Mouse (Mus musculus) gastrocnemius, postnatal 10 days (tissue): Measurements from ENCODE around the gene Tbcb. TPM values are rescaled to one million over a fixed set of nuclear protein-coding genes. Genes with fewer than 3 reads are reported as not detected.
"Not testable (repeated sequence)": the region's sequence is repeated elsewhere in the genome, so short reads cannot be mapped to it uniquely, and the experiment has no call there.

Experiments used
- DNase-seq: peaks from one replicate; pipeline ENCODE4 v3.0.0; 2021; ENCODE audit warnings: mixed read lengths
- long read RNA-seq, 2 experiments: library from polyadenylated mRNA; stranded (forward); transcript quantifications; one replicate each; pipeline ENCODE4 v2.0.0; 2021
- total RNA-seq, 2 experiments: library from RNA; stranded (reverse); gene quantifications; 2 replicates each; pipeline ENCODE4 v1.2.3; 2021

Tbcb gene
- 10 to 100 TPM; 42.8 to 47.0 TPM for total RNA-seq
- long read RNA-seq, experiment 1, transcript Tbcb-201 (6 exons, 1,416 nt), result major isoform, 20 of 21 reads
- long read RNA-seq, experiment 1, partial matches to known transcripts, result 0 of 21 reads
- long read RNA-seq, experiment 1, other reads (novel, unspliced or antisense), result 1 of 21 reads
- long read RNA-seq, experiment 2, transcript Tbcb-201 (6 exons, 1,416 nt), result major isoform, 25 of 28 reads
- long read RNA-seq, experiment 2, partial matches to known transcripts, result 0 of 28 reads
- long read RNA-seq, experiment 2, other reads (novel, unspliced or antisense), result 3 of 28 reads

DNA sequence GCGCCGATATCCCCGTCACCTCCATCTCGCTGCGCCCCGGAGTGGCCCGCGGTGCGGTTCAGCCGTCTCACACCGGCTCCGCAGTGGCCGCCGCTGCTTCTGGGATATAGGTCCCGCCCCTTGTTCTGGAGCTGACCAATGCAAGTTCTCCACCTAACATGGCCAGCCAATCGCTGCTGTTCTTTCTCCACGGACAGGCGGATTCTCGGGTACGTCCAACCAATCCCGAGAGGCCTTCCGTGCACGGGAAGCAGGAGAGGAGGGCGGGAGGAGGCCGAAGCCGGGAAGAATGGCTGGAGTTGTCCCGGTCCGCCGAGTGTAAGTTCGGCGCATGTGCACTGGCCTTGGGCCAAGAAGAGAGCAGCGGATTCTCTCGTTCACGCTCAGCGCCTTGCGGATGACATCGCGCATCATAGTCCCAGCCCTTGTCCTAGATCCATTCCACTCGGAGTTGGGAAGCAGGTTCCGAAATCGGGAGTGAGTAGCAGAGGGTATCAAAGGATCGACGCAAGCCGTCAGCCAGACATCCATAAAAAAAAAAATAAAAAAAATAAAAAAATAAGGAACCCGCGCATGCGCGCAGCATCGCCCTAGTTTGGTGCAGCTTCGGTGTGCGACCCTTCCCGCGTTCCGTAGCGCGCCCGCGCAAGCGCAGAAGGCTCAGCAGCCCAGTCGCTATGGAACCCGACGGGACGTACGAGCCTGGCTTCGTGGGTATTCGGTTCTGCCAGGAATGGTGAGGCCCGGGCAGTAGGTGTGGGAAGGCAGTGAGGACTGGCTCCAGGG is at the start of gene Tbcb, which contains the start of gene Polr2i:
Gene Tbcb, minus strand, starts transcription at position 604 of the 786 bp plus-strand sequence.
Gene Polr2i, plus strand, starts transcription at position 280 of the 786 bp plus-strand sequence.
- DNase-seq, result peak; percentile 98

DNA sequence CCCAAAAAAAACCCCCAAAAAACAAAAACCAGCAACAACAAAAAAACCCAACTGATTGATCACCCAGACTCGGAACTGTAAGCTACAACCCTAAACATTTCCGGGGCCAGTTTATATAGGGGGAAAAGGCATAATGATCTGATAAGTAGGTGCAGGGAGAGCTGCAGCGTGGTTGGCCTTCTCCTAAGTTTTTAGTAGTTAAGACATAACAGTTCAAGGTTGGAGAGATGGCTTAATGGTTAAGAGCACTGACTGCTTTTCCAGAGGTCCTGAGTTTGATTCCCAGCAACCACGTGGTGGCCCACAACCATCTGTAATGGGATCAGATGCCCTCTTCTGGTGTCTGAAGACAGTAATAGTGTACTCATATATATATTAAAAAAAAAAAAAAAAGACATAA is 49.5 kb upstream of the Tbcb start:
- no peak for DNase-seq

DNA sequence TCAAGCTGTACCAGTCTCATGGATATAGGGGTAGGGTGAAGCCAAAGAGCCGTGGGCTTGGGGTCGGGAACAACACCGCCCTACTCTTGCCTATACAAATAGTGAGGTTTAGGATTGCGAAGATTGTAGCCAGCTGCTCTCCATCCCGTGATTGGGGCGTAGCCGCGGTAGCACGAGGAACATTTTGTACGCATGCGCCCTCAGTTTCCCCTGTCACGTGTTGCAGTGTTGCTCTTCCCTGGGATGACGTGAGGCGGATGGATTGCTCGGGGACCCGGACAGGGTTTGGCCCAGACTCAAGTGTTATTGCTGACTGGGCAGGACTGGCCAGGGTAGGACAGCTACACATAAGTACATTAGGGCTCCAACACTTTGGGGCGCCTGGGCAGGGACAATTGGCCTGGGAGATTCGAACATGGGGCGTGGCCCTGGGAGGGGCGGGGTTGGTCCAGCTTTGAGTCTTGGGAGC is 48.6 kb upstream of the Tbcb start:
- peak; percentile 81 for DNase-seq

DNA sequence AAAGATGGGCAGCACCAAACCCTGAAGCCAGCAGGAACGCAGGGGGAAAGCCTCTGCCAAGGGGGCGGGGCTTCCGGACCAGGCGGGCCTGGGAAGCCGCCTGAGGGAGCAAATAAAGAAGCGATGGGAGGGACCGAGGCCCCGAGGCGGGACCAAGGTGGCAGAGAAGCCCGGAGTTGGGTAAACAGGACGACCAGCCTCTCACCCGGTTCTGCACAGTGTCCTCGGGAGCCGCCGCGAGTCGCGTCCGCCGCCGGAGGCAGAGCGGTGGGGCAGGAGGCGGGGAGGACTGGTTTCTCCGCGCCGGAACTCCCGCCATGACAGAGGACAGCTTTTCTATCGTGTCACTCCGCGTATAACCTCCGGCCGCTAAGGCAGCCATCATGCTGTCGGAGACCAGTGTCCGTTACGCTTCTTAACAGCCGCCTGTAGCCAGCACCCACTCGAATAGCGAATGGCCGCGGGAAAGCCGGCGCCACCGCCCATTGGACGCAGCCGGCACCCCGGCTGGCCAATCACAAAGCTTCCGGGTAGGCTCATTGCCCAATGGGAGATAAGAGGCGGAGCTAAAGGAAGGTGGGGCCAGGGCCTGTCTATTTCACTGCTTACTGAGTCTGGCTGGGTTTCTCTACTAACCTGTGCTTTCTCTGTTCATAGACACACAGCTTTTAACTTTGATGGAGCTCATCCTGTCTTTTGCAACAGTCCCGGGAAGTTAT is 48.0 kb upstream of the Tbcb start, which contains the start of the genes Thap8 and Wdr62:
Gene Thap8, plus strand, starts transcription at position 144 of the 719 bp plus-strand sequence.
Gene Wdr62, minus strand, starts transcription at position 469 of the 719 bp plus-strand sequence.
- peak; percentile 91 for DNase-seq

DNA sequence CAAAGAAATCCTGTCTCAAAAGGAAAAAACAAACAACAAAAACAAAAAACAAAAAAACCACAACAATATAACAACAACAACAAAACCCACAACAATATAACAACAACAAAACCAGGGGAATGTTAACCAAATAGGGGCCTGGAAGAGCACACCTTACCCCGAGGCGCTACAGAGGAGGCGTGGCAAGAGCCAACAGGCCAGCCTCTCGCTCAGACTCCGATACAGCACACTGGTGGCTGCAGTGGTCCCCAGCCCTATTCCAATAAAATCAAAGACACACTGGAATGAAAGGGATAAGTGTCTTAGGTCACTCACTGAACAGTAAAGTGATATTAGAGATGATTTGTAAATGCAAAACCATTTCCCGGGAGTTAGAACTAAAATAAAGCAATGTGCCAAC is 47.5 kb upstream of the Tbcb start:
- no peak for DNase-seq

DNA sequence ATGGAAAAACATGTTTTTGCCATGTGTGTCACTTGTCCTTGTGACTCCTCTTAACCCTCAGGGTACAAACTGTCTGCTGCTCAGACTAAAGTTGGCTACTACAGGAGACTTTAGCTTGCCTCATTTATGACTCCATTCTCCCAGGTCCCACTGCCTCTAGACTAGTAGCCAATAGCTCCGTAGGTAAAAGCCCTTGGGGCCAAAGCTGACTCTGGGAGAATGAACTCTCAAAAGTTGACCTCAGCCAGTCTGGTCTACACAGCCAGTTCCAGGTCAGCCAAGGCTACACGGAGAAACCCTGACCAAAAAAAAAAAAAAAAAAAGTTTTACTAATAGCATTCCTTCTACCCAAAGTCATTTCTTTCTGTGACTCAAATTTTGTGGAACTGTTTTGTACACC is 46.8 kb upstream of the Tbcb start:
- no peak for DNase-seq

DNA sequence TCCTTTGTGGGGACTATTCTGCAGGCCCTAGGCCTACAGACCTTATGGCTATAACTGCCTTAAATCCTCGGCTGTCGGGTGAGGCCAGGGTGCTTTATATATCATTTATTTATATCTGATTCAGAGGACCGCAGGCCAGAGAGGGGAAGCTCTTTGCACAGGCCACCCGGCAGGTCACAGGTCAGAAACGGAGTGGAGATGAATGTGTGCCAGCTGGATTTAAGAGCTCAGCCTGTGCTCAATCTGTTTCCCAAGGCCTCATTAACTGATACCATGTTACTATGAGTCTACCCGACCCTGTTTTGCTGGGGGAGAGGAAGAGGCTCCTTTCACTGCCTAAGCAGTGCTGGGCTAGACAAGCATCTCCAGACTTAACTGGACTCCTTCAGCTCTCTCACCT is 42.3 kb upstream of the Tbcb start:
- no peak for DNase-seq

DNA sequence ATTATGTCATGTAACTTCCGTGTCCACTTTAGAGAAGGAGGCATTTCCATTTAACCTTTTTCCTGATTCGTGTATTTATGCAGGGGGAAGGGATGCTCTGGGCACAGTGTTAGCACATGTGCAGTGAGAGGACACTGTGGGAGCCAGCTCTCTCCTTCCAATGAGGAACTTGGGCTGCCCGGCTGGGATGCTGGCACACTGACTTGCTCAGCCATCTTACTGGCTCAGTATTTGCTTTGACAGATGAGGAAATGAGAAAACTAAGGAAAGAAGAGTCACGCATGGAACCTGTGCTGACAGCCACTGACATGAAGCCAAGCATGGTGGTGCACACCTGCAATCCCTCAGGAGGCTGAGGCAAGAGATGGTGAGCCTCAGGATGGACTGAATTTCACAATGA is 37.6 kb upstream of the Tbcb start:
- DNase-seq, result no peak

DNA sequence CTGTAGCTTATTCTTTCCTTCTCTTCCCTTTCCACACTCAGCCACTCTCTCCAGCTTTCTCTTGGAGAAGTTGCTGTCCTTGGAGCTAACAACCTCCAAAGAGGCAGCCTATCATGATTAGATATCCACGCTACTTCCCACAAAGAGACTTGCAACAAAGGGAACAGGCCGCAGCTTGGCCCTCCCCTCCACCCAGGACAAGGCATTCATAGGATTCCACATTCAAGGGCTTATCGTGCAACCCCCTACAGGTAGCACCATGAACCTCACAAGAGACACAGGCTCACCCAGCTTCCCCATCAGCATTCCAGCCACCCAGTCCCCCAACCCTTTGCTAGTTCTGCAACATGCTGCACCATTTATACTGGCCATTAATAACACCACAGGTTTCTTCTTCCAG is 34.7 kb upstream of the Tbcb start:
- DNase-seq, result no peak

DNA sequence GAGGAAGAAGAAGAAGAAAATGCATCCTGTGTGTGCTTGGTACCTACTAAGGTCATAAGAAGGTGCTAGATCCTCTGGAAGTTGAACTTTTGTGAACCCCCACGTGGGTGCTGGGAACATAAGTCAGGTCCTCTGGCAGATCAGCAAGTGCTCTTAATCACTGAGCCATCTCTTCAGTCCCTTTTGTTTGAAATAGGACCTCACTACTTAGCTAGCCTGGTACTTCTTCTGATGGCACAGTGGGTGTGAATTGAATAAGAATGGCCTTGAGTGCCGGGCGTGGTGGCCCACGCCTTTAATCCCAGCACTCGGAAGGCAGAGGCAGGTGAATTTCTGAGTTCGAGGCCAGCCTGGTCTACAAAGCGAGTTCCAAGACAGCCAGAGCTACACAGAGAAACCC is 33.9 kb upstream of the Tbcb start:
- DNase-seq, result no peak

DNA sequence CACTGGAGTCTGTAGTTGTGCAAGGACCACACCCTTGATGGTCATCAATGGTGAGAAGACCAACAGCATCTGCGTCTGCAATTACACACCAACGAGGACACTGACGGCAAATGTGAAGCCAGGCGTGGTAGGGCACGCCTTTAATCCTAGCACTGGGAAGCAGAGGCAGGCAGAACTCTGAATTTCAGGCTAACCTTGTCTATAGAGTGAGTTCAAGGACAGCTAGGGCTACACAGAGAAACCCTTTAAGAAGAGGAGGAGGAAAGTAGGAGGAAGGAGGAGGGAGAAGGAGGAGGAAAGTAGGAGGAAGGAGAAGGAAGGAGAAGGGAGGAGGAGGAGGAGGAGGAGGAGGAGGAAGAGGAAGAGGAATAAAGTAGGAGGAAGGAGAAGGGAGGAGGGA is 33.5 kb upstream of the Tbcb start:
- DNase-seq, result no peak

DNA sequence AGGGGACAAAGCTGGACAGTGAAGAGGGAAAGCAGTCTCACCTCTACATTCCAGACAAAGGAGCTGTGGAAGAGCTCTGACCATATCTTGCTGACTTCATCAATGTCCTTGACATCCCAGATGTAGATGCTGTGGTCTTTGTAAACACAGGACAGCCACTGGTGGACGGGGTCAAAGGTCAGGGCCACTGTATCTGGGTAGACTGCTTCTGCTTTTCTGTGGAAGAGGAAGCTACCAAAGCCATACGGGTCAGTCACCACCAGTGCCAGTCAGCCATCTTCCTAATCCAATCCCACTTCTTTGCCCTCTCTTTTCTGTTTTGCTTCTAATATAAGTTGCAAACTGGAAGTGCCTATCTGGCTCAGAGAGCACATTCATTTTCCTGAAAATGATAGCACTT is 33.0 kb upstream of the Tbcb start:
- DNase-seq, result no peak

DNA sequence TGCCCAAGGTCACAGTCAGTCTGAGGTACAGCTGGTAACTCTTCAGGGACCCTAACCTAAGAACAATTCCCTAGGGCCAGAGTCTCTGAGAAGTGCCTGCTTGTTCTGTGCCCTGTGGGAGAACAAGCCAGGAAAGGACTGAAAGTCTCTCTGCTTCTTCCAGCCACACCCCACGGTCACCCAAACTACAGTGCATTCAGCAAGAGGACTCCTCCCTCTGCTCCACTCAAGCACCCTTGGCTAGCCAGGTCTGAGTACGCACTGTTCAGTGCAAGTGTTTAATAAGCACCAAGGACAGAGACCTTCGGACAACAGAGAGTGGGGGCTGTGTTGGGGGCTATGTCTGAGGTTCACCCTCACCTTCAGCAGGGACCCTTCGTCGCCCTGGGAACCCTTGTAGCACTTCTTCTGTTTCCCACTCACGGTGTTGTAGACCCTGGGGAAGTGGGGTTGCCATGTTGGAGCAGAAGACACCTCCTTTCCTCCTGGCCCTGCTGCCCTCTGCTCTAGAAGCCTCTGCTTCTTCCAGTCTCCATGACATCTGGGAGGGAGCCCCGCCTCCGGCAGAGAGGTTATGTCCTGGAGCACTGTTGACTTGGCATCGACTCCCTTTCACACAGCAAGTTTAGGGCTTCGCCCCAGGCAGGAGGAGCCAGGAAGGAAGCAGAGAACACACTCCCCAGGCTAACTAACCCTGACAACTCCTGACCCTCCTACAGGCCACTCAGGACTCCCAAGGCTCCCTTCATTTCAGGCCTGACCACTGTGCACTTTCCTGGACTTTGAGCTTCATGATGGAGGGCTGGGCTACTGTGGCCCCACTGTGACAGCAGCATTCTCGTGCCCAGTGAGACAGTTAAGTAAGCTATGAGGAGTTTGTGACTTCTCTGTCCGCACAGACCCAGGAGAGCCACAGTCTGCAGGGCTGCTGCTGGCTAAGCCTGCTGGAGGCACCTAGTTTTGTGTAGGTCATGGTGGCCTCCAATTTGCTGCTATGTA is 20.2 kb upstream of the Tbcb start:
- no peak for DNase-seq

DNA sequence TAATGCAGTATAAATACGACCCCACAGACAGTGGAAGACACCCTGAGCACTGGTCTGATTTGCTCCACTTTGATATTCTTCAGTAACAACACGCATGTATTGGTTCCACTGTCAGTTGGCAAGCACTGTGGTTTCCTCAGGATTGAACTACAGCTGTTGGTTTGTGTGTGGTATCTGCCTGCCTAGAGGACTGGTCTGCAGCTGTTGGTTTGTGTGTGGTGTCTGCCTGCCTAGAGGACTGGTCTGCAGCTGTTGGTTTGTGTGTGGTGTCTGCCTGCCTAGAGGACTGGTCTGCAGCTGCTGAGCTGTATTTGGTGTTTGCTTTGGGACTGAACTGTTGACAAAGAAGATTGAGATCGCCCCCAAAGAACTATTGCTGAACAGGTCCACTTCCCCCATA is 5.3 kb upstream of the Tbcb start:
- not testable (repeated sequence) for DNase-seq

DNA sequence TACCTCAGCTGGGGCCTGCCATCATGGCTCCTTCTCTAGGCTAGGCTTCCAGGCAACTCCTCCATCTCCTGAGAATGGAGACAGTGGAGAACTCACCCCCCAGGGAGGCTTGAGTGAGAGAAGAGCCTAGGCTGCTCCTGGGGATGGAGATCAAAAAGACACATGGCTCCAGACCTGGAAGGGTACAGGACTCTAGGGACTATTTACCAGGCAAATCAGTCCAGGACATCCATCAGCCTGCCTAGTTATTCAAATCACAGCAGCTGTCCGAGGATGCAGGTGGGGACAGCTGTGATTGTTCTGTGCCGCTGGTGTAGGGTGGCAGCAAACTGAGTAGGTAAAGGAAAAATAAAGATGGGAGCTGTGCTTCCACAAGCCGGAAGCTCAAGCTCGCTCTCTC is 3.6 kb upstream of the Tbcb start, which contains the start of gene Ovol3:
Gene Ovol3, minus strand, starts transcription at position 101 of the 400 bp plus-strand sequence.
- no peak for DNase-seq

DNA sequence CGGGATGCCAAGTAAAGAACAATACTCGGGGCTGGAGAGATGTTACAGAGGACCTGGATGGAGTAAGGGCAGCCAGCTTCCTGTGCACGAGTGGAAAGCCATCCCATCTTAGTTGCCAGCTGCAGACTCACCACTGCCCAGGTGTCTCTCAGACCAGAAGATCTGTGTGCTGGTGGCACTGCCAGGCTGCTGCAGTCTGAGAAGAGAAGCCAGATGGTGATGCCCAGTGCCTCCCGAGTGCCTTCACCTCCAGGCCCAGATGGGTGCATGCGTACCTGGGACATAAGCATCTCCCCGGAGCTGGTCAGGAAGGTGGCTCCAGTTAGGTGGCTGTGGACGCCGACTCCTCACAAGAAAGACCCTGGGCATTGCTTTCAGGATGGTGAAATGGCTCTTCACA is 3.0 kb upstream of the Tbcb start:
- DNase-seq, result no peak

DNA sequence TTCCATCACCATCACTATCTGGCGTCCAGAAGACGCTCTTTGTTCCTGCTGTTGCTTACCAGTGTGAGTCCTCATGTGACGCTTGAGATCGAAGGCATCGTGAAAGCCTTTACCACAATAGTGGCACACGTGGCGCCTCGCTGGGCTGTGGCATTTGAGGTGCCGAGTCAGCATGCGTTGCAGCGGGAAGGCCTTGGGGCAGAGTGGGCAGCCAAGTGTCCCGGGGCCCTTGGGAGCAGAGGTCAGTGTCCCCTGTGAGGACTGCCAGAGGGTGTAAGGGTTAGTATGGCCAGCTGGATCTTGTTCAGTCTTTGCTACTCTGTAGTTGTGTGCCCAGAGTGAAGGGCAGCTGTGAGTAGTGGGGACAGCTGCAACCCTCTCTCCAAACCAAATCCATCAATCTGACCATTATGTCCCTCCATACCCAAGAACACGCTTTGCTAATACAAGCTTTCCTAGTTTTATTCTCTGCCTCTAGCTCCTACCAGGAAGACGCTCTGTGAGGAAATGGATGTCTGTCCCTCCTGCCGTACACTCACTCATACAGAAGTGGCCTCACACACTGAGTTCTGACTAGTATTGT is 2.3 kb upstream of the Tbcb start:
- DNase-seq, result no peak

DNA sequence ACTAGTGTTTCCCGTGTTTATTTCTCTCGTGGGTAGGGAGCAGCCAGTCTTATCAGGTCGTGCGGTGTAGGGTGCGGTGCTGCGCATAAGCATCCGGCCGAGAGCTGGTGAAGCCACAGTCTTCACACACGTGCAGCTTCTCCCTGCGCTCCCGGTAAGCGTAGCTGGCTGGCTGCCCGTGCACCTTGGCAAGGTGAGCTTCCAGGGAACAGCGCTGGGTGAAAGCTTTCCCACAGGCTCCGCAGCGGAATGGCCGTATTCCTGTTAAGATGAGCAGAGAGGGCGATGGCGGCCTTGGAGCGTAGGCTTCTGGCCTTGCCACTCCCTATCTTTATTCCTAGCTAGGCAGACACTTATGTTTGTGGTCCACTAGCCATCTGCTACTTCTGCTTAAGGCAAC is 1.3 kb upstream of the Tbcb start:
- DNase-seq, result peak; percentile 39

DNA sequence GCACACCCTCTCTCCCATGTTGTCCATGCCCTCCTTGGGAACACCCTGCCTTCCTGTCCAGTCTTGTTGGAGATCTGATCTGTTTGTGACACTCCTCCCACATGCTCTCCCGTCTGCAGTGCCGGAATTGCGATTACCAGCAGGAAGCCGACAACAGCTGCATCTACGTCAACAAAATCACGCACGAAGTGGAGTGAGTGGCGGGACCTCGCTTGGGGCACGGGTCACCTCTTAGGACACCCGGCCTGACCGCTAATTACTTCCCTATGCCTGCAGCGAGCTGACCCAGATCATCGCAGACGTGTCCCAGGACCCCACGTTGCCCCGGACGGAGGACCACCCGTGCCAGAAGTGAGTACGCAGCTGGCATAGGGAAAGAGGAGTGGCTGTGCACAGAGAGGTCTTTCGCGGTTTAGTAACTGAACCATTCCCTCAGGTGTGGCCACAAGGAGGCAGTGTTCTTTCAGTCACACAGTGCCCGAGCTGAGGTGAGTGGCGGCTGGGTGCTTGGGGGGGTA is 618 bp upstream of the Tbcb start:
- peak; percentile 61 for DNase-seq

DNA sequence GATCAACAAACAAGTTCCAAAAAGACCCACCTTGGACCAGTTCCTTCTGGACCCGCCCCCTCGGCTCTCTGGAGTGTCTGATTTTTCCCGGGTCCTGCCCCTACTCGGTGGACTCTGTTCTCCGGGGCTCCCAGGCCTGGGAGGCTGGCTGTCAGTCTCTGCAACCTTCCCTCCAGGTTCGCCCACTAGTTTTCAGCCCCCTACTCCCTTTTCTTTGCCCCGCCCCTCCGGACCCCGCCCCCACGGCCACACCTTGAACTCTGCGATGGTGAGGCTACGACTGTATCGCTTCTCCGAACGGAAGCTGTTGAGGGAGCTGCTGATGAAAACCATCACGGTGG is 774 bp downstream of the Tbcb start:
- DNase-seq, result peak; percentile 30

DNA sequence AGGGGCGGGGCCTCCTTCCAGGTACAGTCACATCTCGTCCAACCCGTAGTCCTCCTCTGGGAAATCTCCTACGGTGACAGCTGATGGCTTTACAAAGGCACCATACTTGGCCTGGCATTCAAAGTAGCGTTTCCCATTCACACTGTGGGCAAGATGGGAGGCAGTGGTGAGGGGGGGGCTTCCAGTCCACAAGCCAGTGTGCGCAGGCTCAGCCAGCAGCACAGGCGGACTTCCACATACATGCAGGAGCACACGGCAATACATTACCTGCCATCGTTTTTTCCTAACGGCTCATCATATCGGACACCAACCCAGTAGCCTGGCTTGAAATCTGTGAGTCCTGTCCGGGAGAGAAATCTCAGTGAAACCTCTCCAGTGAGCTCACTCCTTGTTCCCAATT is 7.9 kb downstream of the Tbcb start:
- no peak for DNase-seq
